Mouse (Mus musculus): ENCODE data around the gene Kcng3. TPM values are rescaled to one million over a fixed set of nuclear protein-coding genes. Genes with fewer than 3 reads are reported as not detected.

Gene Kcng3
- polyA plus RNA-seq, 1 experiment from 2014 or later, result 0.04 TPM

Other genes starting within 250 kb of the Kcng3 start
- gene Cox7a2l, start 114.6 kb downstream of the Kcng3 start, polyA plus RNA-seq (2015; fragmentation: Nextera tagmentation; extraction: Ambion mirVana), result 61.0 and 63.5 TPM in 2 replicates
- gene Mta3, start 74.3 kb upstream of the Kcng3 start, polyA plus RNA-seq (2015; fragmentation: Nextera tagmentation; extraction: Ambion mirVana), result 35.3 and 35.6 TPM in 2 replicates
- gene Haao, start 216.1 kb upstream of the Kcng3 start, polyA plus RNA-seq (2015; fragmentation: Nextera tagmentation; extraction: Ambion mirVana), result 77.1 and 88.0 TPM in 2 replicates

All from liver, embryonic 16.5 days (tissue).